Mouse (Mus musculus): ENCODE data around the gene Ubr2.

Ubr2 gene

GRCm38 (mm10) chr17:46881728-46882127, 128.6 kb downstream of the Ubr2 start:
- no peak for DNase-seq (ENCODE audit: low read depth, low spot score)

GRCm38 (mm10) chr17:46880322-46880721, 130.0 kb downstream of the Ubr2 start:
- DNase-seq (ENCODE audit: low read depth, low spot score): no peak

- DNase-seq (ENCODE audit: low read depth, low spot score): no peak
Observed at GRCm38 (mm10) chr17:46879841-46880311, 130.5 kb downstream of the Ubr2 start.
